Mouse (Mus musculus) spleen, adult 2 months (tissue): ENCODE data around the gene Ppil1.

Experiments
- CTCF ChIP-seq: fragments of 200-500 bp; IDR thresholded peaks from 2 replicates; pipeline ENCODE4 v1.5.1; 2011; ENCODE audit warnings: mild to moderate bottlenecking, inconsistent platforms; ENCODE audit not compliant: insufficient read depth, insufficient read length, insufficient replicate concordance; ENCODE audit errors: extremely low read depth
- POLR2A ChIP-seq: fragments of 200-500 bp; IDR thresholded peaks from 2 replicates; pipeline ENCODE4 v1.6.1; 2011; ENCODE audit warnings: low read depth, low read length, inconsistent platforms

GRCm38 (mm10) chr17:29236111-29236510, 27.9 kb downstream of the Ppil1 start:
- TF ChIP-seq POLR2A: no peak
- TF ChIP-seq CTCF: no peak
